Mouse (Mus musculus) stomach, embryonic 16.5 days (tissue): ENCODE results near the gene Tmem174. TPM values are rescaled to one million over a fixed set of nuclear protein-coding genes. Genes with fewer than 3 reads are reported as not detected.

Experiments
- ATAC-seq: fragments of 200-750 bp; cut with Nextera tagmentation; 2 replicates; pipeline ENCODE4 v1.8.0; 2017; ENCODE audit warnings: moderate number of reproducible peaks, moderate TSS enrichment; ENCODE audit not compliant: insufficient read depth, low FRiP score
- H3K27ac ChIP-seq: fragments of 300-500 bp; sonication (generic); 2 replicates; pipeline ENCODE4 v1.5.1; 2014; ENCODE audit warnings: low read length
- H3K27me3 ChIP-seq: fragments of 300-500 bp; sonication (generic); 2 replicates; pipeline ENCODE4 v1.6.1; 2014; ENCODE audit warnings: low read length, control low read depth, mixed read lengths; ENCODE audit not compliant: control insufficient read depth, insufficient read depth
- H3K36me3 ChIP-seq: fragments of 300-500 bp; sonication (generic); 2 replicates; pipeline ENCODE4 v1.6.1; 2014; ENCODE audit warnings: low read length; ENCODE audit not compliant: control insufficient read depth, insufficient read depth
- H3K4me1 ChIP-seq: fragments of 300-500 bp; sonication (generic); 2 replicates; pipeline ENCODE4 v1.6.1; 2014; ENCODE audit warnings: low read length, control low read depth, mixed read lengths; ENCODE audit not compliant: control insufficient read depth, insufficient read depth
- H3K4me2 ChIP-seq: fragments of 300-500 bp; sonication (generic); 2 replicates; pipeline ENCODE4 v1.6.1; 2014; ENCODE audit warnings: low read depth, low read length, mixed read lengths
- H3K4me3 ChIP-seq: fragments of 300-500 bp; sonication (generic); replicated peaks from 2 replicates; pipeline ENCODE4 v1.5.1; 2014; ENCODE audit warnings: mild to moderate bottlenecking, low read length
- H3K9ac ChIP-seq: fragments of 300-500 bp; sonication (generic); 2 replicates; pipeline ENCODE4 v1.6.1; 2014; ENCODE audit warnings: low read length
- H3K9me3 ChIP-seq: fragments of 300-500 bp; sonication (generic); replicated peaks from 2 replicates; pipeline ENCODE4 v1.6.1; 2016; ENCODE audit warnings: low read length, control low read depth; ENCODE audit not compliant: control insufficient read depth
- whole genome bisulfite sequencing: fragments of 180-500 bp; shearing (Covaris S2); extraction: QIAGEN DNeasy Blood & Tissue Kit; methylation state at CpG from one replicate; pipeline ENCODE4 v1.1.7; 2014; 5-methylcytosine and 5-hydroxymethylcytosine counted together
- polyA plus RNA-seq: library from polyadenylated mRNA; unstranded; fragments of >200 nt; fragmentation: Nextera tagmentation; extraction: Ambion mirVana; gene quantifications from 2 replicates; pipeline ENCODE4 v1.2.1, GENCODE M21; 2015

The Tmem174 gene
- polyA plus RNA-seq, 1 experiment from 2014 or later, result not detected

GRCm38 (mm10) chr13:98588951-98589501 lies 48.2 kb downstream of the Tmem174 start:
- peak overlapping the region; percentile 86 for H3K27ac ChIP-seq
- peak overlapping the region; percentile 73 for H3K4me2 ChIP-seq

GRCm38 (mm10) chr13:98588480-98588879 lies 48.7 kb downstream of the Tmem174 start:
- H3K4me1 ChIP-seq, result peaks cover 21% of the 10 kb centered on the region
- peak overlapping the region; percentile 86 for H3K27ac ChIP-seq
- no peaks in the 10 kb centered on the region for H3K36me3 ChIP-seq
- WGBS, result 20% methylated on average over 12 of the region's 12 CpGs
- ATAC-seq, result 0 out of 2 replicates have a peak, but pooled peaks have one; percentile 2
- H3K4me2 ChIP-seq, result peak overlapping the region; percentile 73
- peaks cover 11% of the 10 kb centered on the region for H3K27me3 ChIP-seq
- H3K9me3 ChIP-seq, result no peaks in the 10 kb centered on the region
- H3K4me3 ChIP-seq, result peak overlapping the region; percentile 50
- H3K9ac ChIP-seq, result peak overlapping the region; percentile 73

More at GRCm38 (mm10) chr13:98588951-98589501, 48.2 kb downstream of the Tmem174 start:
- peak overlapping the region; percentile 73 for H3K9ac ChIP-seq
- no peaks in the 10 kb centered on the region for H3K36me3 ChIP-seq
- peak overlapping the region; percentile 50 for H3K4me3 ChIP-seq
- no peaks in the 10 kb centered on the region for H3K9me3 ChIP-seq
- WGBS, result 2% methylated on average over 35 of the region's 35 CpGs
- peaks cover 21% of the 10 kb centered on the region for H3K4me1 ChIP-seq
- H3K27me3 ChIP-seq, result peaks cover 11% of the 10 kb centered on the region
- ATAC-seq, result peak; percentile 75

- H3K9me3 ChIP-seq, result no peaks in the 10 kb centered on the region
- H3K4me1 ChIP-seq, result peaks cover 21% of the 10 kb centered on the region
- peak overlapping the region; percentile 60; the same call in 1 of the 2 replicates for H3K9ac ChIP-seq
- 0 out of 2 replicates have a peak overlapping the region, but pooled peaks have one; percentile 0 for H3K4me3 ChIP-seq
- ATAC-seq, result peak; percentile 46; the same call in 1 of the 2 replicates
- H3K4me2 ChIP-seq, result peak overlapping the region; percentile 30; the same call in 1 of the 2 replicates
- peak overlapping the region; percentile 73 for H3K27ac ChIP-seq
- 7% methylated on average over 14 of the region's 14 CpGs for WGBS
- peaks cover 11% of the 10 kb centered on the region for H3K27me3 ChIP-seq
- no peaks in the 10 kb centered on the region for H3K36me3 ChIP-seq
Measured at GRCm38 (mm10) chr13:98587639-98588038, 49.6 kb downstream of the Tmem174 start.

- H3K4me1 ChIP-seq, result peaks cover 19% of the 10 kb centered on the region
- peak overlapping the region; percentile 73 for H3K27ac ChIP-seq
- ATAC-seq, result no peak
- peak overlapping the region; percentile 28; the same call in 1 of the 2 replicates for H3K4me2 ChIP-seq
- H3K9me3 ChIP-seq, result no peaks in the 10 kb centered on the region
- no peaks in the 10 kb centered on the region for H3K36me3 ChIP-seq
- WGBS, result 27% methylated on average over 17 of the region's 17 CpGs
- no peak overlapping the region for H3K4me3 ChIP-seq
- H3K27me3 ChIP-seq, result peaks cover 11% of the 10 kb centered on the region
- no peak overlapping the region for H3K9ac ChIP-seq
Measured at GRCm38 (mm10) chr13:98586817-98587575, 50.2 kb downstream of the Tmem174 start.

Other genes starting within 250 kb of the Tmem174 start
- 1.6 and 3.8 TPM in 2 replicates for gene Gm10320, start 145.4 kb downstream of the Tmem174 start, polyA plus RNA-seq
- 6.7 and 8.7 TPM in 2 replicates for gene Tmem171, start 57.4 kb upstream of the Tmem174 start, polyA plus RNA-seq
- 42.0 and 42.7 TPM in 2 replicates for gene Fcho2, start 178.0 kb upstream of the Tmem174 start, polyA plus RNA-seq